Mouse (Mus musculus) limb, embryonic 13.5 days (tissue): ENCODE measurements around the gene Eng. TPM values are rescaled to one million over a fixed set of nuclear protein-coding genes. Genes with fewer than 3 reads are reported as not detected.

Experiments
- ATAC-seq: fragments of 200-750 bp; cut with Nextera tagmentation; 2 replicates; pipeline ENCODE4 v1.8.0; 2017; ENCODE audit warnings: low read depth, moderate number of reproducible peaks, moderate TSS enrichment; ENCODE audit not compliant: low FRiP score
- H3K27ac ChIP-seq: fragments of 300-500 bp; sonication (generic); 2 replicates; pipeline ENCODE4 v1.5.1; 2015; ENCODE audit warnings: inconsistent platforms, mild to moderate bottlenecking, moderate library complexity
- H3K27me3 ChIP-seq: fragments of 300-500 bp; sonication (generic); 2 replicates; pipeline ENCODE4 v1.6.1; 2015; ENCODE audit warnings: mild to moderate bottlenecking, inconsistent platforms
- H3K36me3 ChIP-seq: fragments of 300-500 bp; sonication (generic); 2 replicates; pipeline ENCODE4 v1.6.1; 2015; ENCODE audit warnings: inconsistent platforms, mild to moderate bottlenecking, moderate library complexity
- H3K4me1 ChIP-seq: fragments of 300-500 bp; sonication (generic); 2 replicates; pipeline ENCODE4 v1.6.1; 2015; ENCODE audit warnings: inconsistent platforms
- H3K4me2 ChIP-seq: fragments of 300-500 bp; sonication (generic); replicated peaks from 2 replicates; pipeline ENCODE4 v1.6.1; 2015; ENCODE audit warnings: inconsistent platforms, mild to moderate bottlenecking, moderate library complexity
- H3K4me3 ChIP-seq: fragments of 300-500 bp; sonication (generic); 2 replicates; pipeline ENCODE4 v1.5.1; 2015; ENCODE audit warnings: moderate library complexity, mild to moderate bottlenecking, inconsistent platforms
- H3K9ac ChIP-seq: fragments of 300-500 bp; sonication (generic); 2 replicates; pipeline ENCODE4 v1.6.1; 2015; ENCODE audit warnings: mild to moderate bottlenecking, inconsistent platforms
- H3K9me3 ChIP-seq: fragments of 300-500 bp; sonication (generic); 2 replicates; pipeline ENCODE4 v1.6.1; 2016; ENCODE audit warnings: inconsistent platforms
- WGBS: fragments of 180-500 bp; shearing (Covaris S2); methylation state at CpG from one replicate; pipeline ENCODE4 v1.1.7; 2015; 5-methylcytosine and 5-hydroxymethylcytosine counted together
- polyA plus RNA-seq: library from polyadenylated mRNA; unstranded; fragments of >200 nt; fragmentation: Nextera tagmentation; extraction: Ambion mirVana; gene quantifications from 2 replicates; pipeline ENCODE4 v1.2.1, GENCODE M21; 2015

Eng gene
- polyA plus RNA-seq, 1 experiment from 2014 or later: 45.6 TPM

- Histone ChIP-seq H3K36me3 (peaks cover 76% of the 10 kb centered on the region), H3K27me3 (no peaks in the 10 kb centered on the region), H3K4me2 (no peak overlapping the region), H3K4me1 (peaks cover 15% of the 10 kb centered on the region), H3K9me3 (no peaks in the 10 kb centered on the region), H3K27ac (no peak overlapping the region), H3K4me3 (no peak overlapping the region), H3K9ac (no peak overlapping the region)
- 87% methylated on average over 6 of the region's 6 CpGs for WGBS
- no peak for ATAC-seq
Measured at GRCm38 (mm10) chr2:32686640-32687039, 40.2 kb downstream of the Eng start.

- H3K36me3 ChIP-seq: peaks cover 67% of the 10 kb centered on the region
- H3K4me3 ChIP-seq: no peak overlapping the region
- no peak overlapping the region for H3K27ac ChIP-seq
- no peak for ATAC-seq
- peaks cover 12% of the 10 kb centered on the region for H3K4me1 ChIP-seq
- no peaks in the 10 kb centered on the region for H3K27me3 ChIP-seq
- no peaks in the 10 kb centered on the region for H3K9me3 ChIP-seq
- 95% methylated on average over 8 of the region's 8 CpGs for WGBS
- H3K9ac ChIP-seq: no peak overlapping the region
- no peak overlapping the region for H3K4me2 ChIP-seq
Measured at GRCm38 (mm10) chr2:32687562-32687961, 41.2 kb downstream of the Eng start.

- no peak overlapping the region for H3K9ac ChIP-seq
- no peak overlapping the region for H3K27ac ChIP-seq
- no peaks in the 10 kb centered on the region for H3K27me3 ChIP-seq
- ATAC-seq: no peak
- no peak overlapping the region for H3K4me2 ChIP-seq
- H3K9me3 ChIP-seq: no peaks in the 10 kb centered on the region
- H3K36me3 ChIP-seq: peaks cover 48% of the 10 kb centered on the region
- no peak overlapping the region for H3K4me3 ChIP-seq
- WGBS: 27% methylated on average over 5 of the region's 5 CpGs
- peaks cover 20% of the 10 kb centered on the region for H3K4me1 ChIP-seq
Measured at GRCm38 (mm10) chr2:32689420-32689819, 43.0 kb downstream of the Eng start.

GRCm38 (mm10) chr2:32691041-32691440 lies 44.6 kb downstream of the Eng start:
- whole genome bisulfite sequencing: 87% methylated on average over 11 of the region's 11 CpGs
- no peak overlapping the region for H3K9ac ChIP-seq

GRCm38 (mm10) chr2:32692496-32692895 lies 46.1 kb downstream of the Eng start:
- H3K27ac ChIP-seq: no peak overlapping the region
- WGBS: 96% methylated on average over 14 of the region's 14 CpGs
- ATAC-seq: no peak
- H3K4me1 ChIP-seq: peaks cover 20% of the 10 kb centered on the region
- peak overlapping the region; percentile 92 for H3K9ac ChIP-seq
- peak overlapping the region; percentile 86; the same call in 1 of the 2 replicates for H3K4me3 ChIP-seq
- H3K36me3 ChIP-seq: peaks cover 17% of the 10 kb centered on the region
- H3K4me2 ChIP-seq: peak overlapping the region; percentile 80
- H3K9me3 ChIP-seq: no peaks in the 10 kb centered on the region
- H3K27me3 ChIP-seq: no peaks in the 10 kb centered on the region

More at GRCm38 (mm10) chr2:32691041-32691440, 44.6 kb downstream of the Eng start:
- H3K36me3 ChIP-seq: peaks cover 32% of the 10 kb centered on the region
- H3K4me3 ChIP-seq: no peak overlapping the region
- no peak overlapping the region for H3K27ac ChIP-seq
- peaks cover 20% of the 10 kb centered on the region for H3K4me1 ChIP-seq
- no peaks in the 10 kb centered on the region for H3K9me3 ChIP-seq
- no peak overlapping the region for H3K4me2 ChIP-seq
- no peaks in the 10 kb centered on the region for H3K27me3 ChIP-seq
- no peak for ATAC-seq

GRCm38 (mm10) chr2:32693282-32693681 lies 46.9 kb downstream of the Eng start:
- Histone ChIP-seq H3K27me3 (no peaks in the 10 kb centered on the region), H3K4me1 (peaks cover 18% of the 10 kb centered on the region), H3K4me2 (peak overlapping the region; percentile 80), H3K4me3 (peak overlapping the region; percentile 86), H3K27ac (no peak overlapping the region), H3K9me3 (no peaks in the 10 kb centered on the region), H3K36me3 (peaks cover 9% of the 10 kb centered on the region; the same call in 1 of the 2 replicates), H3K9ac (peak overlapping the region; percentile 92)
- no peak for ATAC-seq
- 18% methylated on average over 7 of the region's 7 CpGs for WGBS

GRCm38 (mm10) chr2:32693823-32694411 lies 47.5 kb downstream of the Eng start:
- Histone ChIP-seq H3K4me2 (peak overlapping the region; percentile 80), H3K4me3 (peak overlapping the region; percentile 86), H3K27me3 (no peaks in the 10 kb centered on the region), H3K9ac (peak overlapping the region; percentile 92), H3K4me1 (peaks cover 16% of the 10 kb centered on the region), H3K36me3 (peaks cover 6% of the 10 kb centered on the region; the same call in 1 of the 2 replicates), H3K9me3 (no peaks in the 10 kb centered on the region), H3K27ac (peak overlapping the region; percentile 82)
- ATAC-seq: peak; percentile 99
- WGBS: under 1% methylated on average over 51 of the region's 51 CpGs

GRCm38 (mm10) chr2:32694691-32695090 lies 48.3 kb downstream of the Eng start:
- H3K4me2 ChIP-seq: peak overlapping the region; percentile 80
- H3K27me3 ChIP-seq: no peaks in the 10 kb centered on the region
- no peaks in the 10 kb centered on the region for H3K9me3 ChIP-seq
- peak overlapping the region; percentile 69 for H3K9ac ChIP-seq
- peak overlapping the region; percentile 73 for H3K27ac ChIP-seq
- 89% methylated on average over 12 of the region's 12 CpGs for WGBS
- peaks cover 16% of the 10 kb centered on the region for H3K4me1 ChIP-seq
- peak overlapping the region; percentile 86 for H3K4me3 ChIP-seq
- H3K36me3 ChIP-seq: peaks cover 6% of the 10 kb centered on the region; the same call in 1 of the 2 replicates
- ATAC-seq: no peak

GRCm38 (mm10) chr2:32699680-32700079 lies 53.3 kb downstream of the Eng start:
- 78% methylated on average over 6 of the region's 6 CpGs for WGBS

GRCm38 (mm10) chr2:32700966-32701743 lies 54.8 kb downstream of the Eng start:
- H3K36me3 ChIP-seq: peaks cover 42% of the 10 kb centered on the region
- 90% methylated on average over 14 of the region's 14 CpGs for WGBS

More at GRCm38 (mm10) chr2:32699680-32700079, 53.3 kb downstream of the Eng start:
- H3K36me3 ChIP-seq: peaks cover 27% of the 10 kb centered on the region
- no peak overlapping the region for H3K4me3 ChIP-seq
- no peak for ATAC-seq
- H3K27me3 ChIP-seq: no peaks in the 10 kb centered on the region
- H3K9me3 ChIP-seq: no peaks in the 10 kb centered on the region
- H3K27ac ChIP-seq: no peak overlapping the region
- H3K4me1 ChIP-seq: no peaks in the 10 kb centered on the region
- H3K9ac ChIP-seq: no peak overlapping the region
- no peak overlapping the region for H3K4me2 ChIP-seq

GRCm38 (mm10) chr2:32703046-32703445 lies 56.7 kb downstream of the Eng start:
- Histone ChIP-seq H3K27me3 (no peaks in the 10 kb centered on the region), H3K27ac (no peak overlapping the region), H3K4me3 (no peak overlapping the region), H3K9me3 (no peaks in the 10 kb centered on the region), H3K4me2 (no peak overlapping the region), H3K36me3 (peaks cover 61% of the 10 kb centered on the region), H3K4me1 (no peaks in the 10 kb centered on the region), H3K9ac (no peak overlapping the region)
- WGBS: 93% methylated on average over 8 of the region's 8 CpGs
- no peak for ATAC-seq

More at GRCm38 (mm10) chr2:32700966-32701743, 54.8 kb downstream of the Eng start:
- no peaks in the 10 kb centered on the region for H3K27me3 ChIP-seq
- no peak overlapping the region for H3K9ac ChIP-seq
- no peak overlapping the region for H3K27ac ChIP-seq
- no peaks in the 10 kb centered on the region for H3K9me3 ChIP-seq
- H3K4me3 ChIP-seq: no peak overlapping the region
- no peak overlapping the region for H3K4me2 ChIP-seq
- no peak for ATAC-seq
- no peaks in the 10 kb centered on the region for H3K4me1 ChIP-seq

- no peak for ATAC-seq
- Histone ChIP-seq H3K27ac (no peak within 1 kb of the TSS), H3K9me3 (no peaks in the 10 kb centered on the region), H3K4me3 (no peak within 1 kb of the TSS), H3K9ac (no peak within 1 kb of the TSS), H3K4me2 (no peak within 1 kb of the TSS), H3K4me1 (no peaks in the 10 kb centered on the region), H3K36me3 (peaks cover 71% of the 10 kb centered on the region), H3K27me3 (no peaks in the 10 kb centered on the region)
- WGBS: 75% methylated on average over 2 of the region's 2 CpGs
Measured at GRCm38 (mm10) chr2:32704021-32704421, 57.6 kb downstream of the Eng start, which contains the start of gene Fpgs. TSS of gene Fpgs (minus strand) at chr2:32704145.
